Mouse (Mus musculus): ENCODE results near the gene March1. TPM values are rescaled to one million over a fixed set of nuclear protein-coding genes. Genes with fewer than 3 reads are reported as not detected.

The March1 gene
- total and polyA plus RNA-seq, 3 experiments = 0.04 TPM; not detected in 2

DNA sequence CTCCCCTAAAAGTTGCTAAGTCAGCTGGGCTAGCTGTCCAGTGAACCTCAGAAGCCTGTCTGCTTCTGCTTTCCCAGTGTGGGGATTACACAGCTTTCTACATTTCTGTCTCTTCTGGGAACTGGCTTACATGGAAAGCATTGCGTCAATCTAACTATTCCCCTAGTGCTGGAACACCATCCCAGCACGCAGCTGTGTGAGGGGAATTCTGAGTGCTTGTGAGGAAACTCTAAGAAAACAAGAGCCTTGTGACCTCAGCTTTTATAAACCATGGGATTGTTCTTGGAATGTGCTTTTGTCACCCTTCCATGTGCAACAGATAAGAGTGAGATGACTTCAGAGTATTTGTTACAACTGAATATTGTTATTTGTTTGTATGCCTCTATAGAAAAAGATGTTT is 876.8 kb downstream of the March1 start:
- DNase-seq (ENCODE audit: low read depth, low spot score) = no peak
- H3K27me3 ChIP-seq (ENCODE audit: control insufficient read depth in 1 of 2, insufficient read depth in 2 of 2, low read length in 2 of 2) = peaks cover 0 to 3% of the 10 kb centered on the region in 2 experiments; a peak in 1 of 4 replicates
- H3K79me2 ChIP-seq (ENCODE audit: control insufficient read depth, insufficient read depth, low read length, poor library complexity) = no peaks in the 10 kb centered on the region
- H3K9ac ChIP-seq (ENCODE audit: control insufficient read depth, low read depth, low read length, poor library complexity, severe bottlenecking) = no peak overlapping the region
- no peak overlapping the region for H3K4me3 ChIP-seq (ENCODE audit: control insufficient read depth in 1 of 2, insufficient read depth in 1 of 2, low read depth in 2 of 2, low read length in 2 of 2)
- H3K27ac ChIP-seq (ENCODE audit: control insufficient read depth, low read depth, low read length) = no peak overlapping the region
- peaks cover 4 to 9% of the 10 kb centered on the region in 2 experiments; a peak in 3 of 4 replicates for H3K4me1 ChIP-seq (ENCODE audit: control insufficient read depth in 1 of 2, insufficient read depth in 2 of 2, low read length in 2 of 2)
- TF ChIP-seq USF1 (IDR thresholded peaks at IDR 0.05; ENCODE audit: low read depth, low read length) (no peak), POLR2AphosphoS2 (IDR thresholded peaks at IDR 0.05; ENCODE audit: low read length) (no peak), ZMIZ1 (IDR thresholded peaks at IDR 0.05; ENCODE audit: low read depth, low read length) (no peak), NRF1 (IDR thresholded peaks at IDR 0.05; ENCODE audit: insufficient read depth, low read depth, low read length, poor library complexity, severe bottlenecking) (no peak), JUND (IDR thresholded peaks at IDR 0.05; ENCODE audit: low read depth, low read length) (no peak), TBP (IDR thresholded peaks at IDR 0.05; ENCODE audit: low read depth, low read length) (no peak), HCFC1 (IDR thresholded peaks at IDR 0.05; ENCODE audit: low read depth, low read length) (no peak), MXI1 (IDR thresholded peaks at IDR 0.05; ENCODE audit: low read depth, low read length) (no peak), RAD21 (IDR thresholded peaks at IDR 0.05; ENCODE audit: low read depth, low read length) (no peak), MAX (IDR thresholded peaks at IDR 0.05; ENCODE audit: low read length) (no peak), ELF1 (IDR thresholded peaks at IDR 0.05; ENCODE audit: low read depth, low read length) (no peak), CTCF (IDR thresholded peaks at IDR 0.05 in 2 of 3, conservative IDR thresholded peaks at IDR 0.05 in 1 of 3; ENCODE audit: control insufficient read depth in 1 of 3, insufficient read depth in 1 of 3, low read depth in 2 of 3, low read length in 3 of 3, poor library complexity in 1 of 3, severe bottlenecking in 1 of 3) (no peak), RCOR1 (IDR thresholded peaks at IDR 0.05; ENCODE audit: low read depth, low read length) (no peak), POLR2A (IDR thresholded peaks at IDR 0.05; ENCODE audit: control insufficient read depth in 1 of 2, insufficient read depth in 1 of 2, low read depth in 1 of 2, low read length in 2 of 2, poor library complexity in 1 of 2) (no peak), SIN3A (IDR thresholded peaks at IDR 0.05; ENCODE audit: low read length) (no peak), E2F4 (IDR thresholded peaks at IDR 0.05; ENCODE audit: borderline replicate concordance, low read depth, low read length) (no peak), UBTF (IDR thresholded peaks at IDR 0.05; ENCODE audit: borderline replicate concordance, insufficient read depth, low read depth, low read length) (no peak), TCF12 (IDR thresholded peaks at IDR 0.05; ENCODE audit: low read depth, low read length) (no peak), CHD2 (IDR thresholded peaks at IDR 0.05; ENCODE audit: low read length) (no peak), ZKSCAN1 (IDR thresholded peaks at IDR 0.05; ENCODE audit: low read depth, low read length) (no peak)
- no peaks in the 10 kb centered on the region for H3K9me3 ChIP-seq (replicated peaks; ENCODE audit: insufficient read depth, low read length)
- peaks cover 0 to 11% of the 10 kb centered on the region in 2 experiments; a peak in 2 of 4 replicates for H3K36me3 ChIP-seq (ENCODE audit: control insufficient read depth in 1 of 2, insufficient read depth in 2 of 2, low read length in 2 of 2)

DNA sequence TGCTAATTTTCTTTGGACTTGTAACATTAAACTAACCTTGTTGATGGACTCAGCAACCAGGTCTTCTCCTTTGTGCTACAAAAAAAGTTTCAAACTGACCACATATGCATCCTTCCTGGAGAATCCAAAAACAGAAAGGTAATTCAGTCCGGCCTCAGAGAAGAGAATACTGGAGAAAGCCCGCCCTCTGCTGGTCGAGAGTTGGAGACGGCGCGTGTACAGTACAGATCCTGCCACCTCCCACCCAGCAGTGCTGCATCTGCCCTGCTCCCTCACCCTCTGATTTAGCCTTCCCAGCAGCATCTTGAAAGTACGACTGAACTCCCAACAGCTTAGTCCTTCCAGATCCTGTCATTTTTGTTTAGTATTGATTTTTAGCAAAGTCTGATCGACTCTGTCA is 878.0 kb downstream of the March1 start:
- peaks cover 0 to 3% of the 10 kb centered on the region in 2 experiments; a peak in 1 of 4 replicates for H3K27me3 ChIP-seq (ENCODE audit: control insufficient read depth in 1 of 2, insufficient read depth in 2 of 2, low read length in 2 of 2)
- peak; percentile 78 for DNase-seq (ENCODE audit: low read depth, low spot score)

More for the DNA sequence above, 878.0 kb downstream of the March1 start:
- TF ChIP-seq MEF2A (IDR thresholded peaks at IDR 0.05; ENCODE audit: extremely low read depth, insufficient replicate concordance, low read depth, low read length, poor library complexity, severe bottlenecking) (no peak), RCOR1 (IDR thresholded peaks at IDR 0.05; ENCODE audit: low read depth, low read length) (no peak), GATA1 (IDR thresholded peaks at IDR 0.05; ENCODE audit: low read depth, low read length) (no peak), TBP (IDR thresholded peaks at IDR 0.05; ENCODE audit: low read depth, low read length) (no peak), USF2 (IDR thresholded peaks at IDR 0.05; ENCODE audit: borderline replicate concordance in 1 of 2, insufficient read depth in 1 of 2, low read depth in 1 of 2, low read length in 2 of 2) (no peak), CTCF (IDR thresholded peaks at IDR 0.05 in 2 of 3, conservative IDR thresholded peaks at IDR 0.05 in 1 of 3; ENCODE audit: control insufficient read depth in 1 of 3, insufficient read depth in 1 of 3, low read depth in 2 of 3, low read length in 3 of 3, poor library complexity in 1 of 3, severe bottlenecking in 1 of 3) (peak; percentile 74 to 90 (median 87)), ZC3H11A (IDR thresholded peaks at IDR 0.05; ENCODE audit: low read depth, low read length) (peak; percentile 64), SIN3A (IDR thresholded peaks at IDR 0.05; ENCODE audit: low read length) (no peak), RAD21 (IDR thresholded peaks at IDR 0.05; ENCODE audit: low read depth, low read length) (peak; percentile 75), MYC (IDR thresholded peaks at IDR 0.05; ENCODE audit: low read depth, low read length) (0 out of 2 replicates have a peak, but pooled peaks have one; percentile 38), SMC3 (IDR thresholded peaks at IDR 0.05; ENCODE audit: low read depth, low read length) (peak; percentile 83), ZNF384 (IDR thresholded peaks at IDR 0.05; ENCODE audit: low read depth, low read length) (no peak)
- H3K36me3 ChIP-seq (ENCODE audit: control insufficient read depth in 1 of 2, insufficient read depth in 2 of 2, low read length in 2 of 2) = peaks cover 0 to 4% of the 10 kb centered on the region in 2 experiments; a peak in 2 of 4 replicates
- H3K4me3 ChIP-seq (ENCODE audit: control insufficient read depth in 1 of 2, insufficient read depth in 1 of 2, low read depth in 2 of 2, low read length in 2 of 2) = no peak overlapping the region
- H3K79me2 ChIP-seq (ENCODE audit: control insufficient read depth, insufficient read depth, low read length, poor library complexity) = no peaks in the 10 kb centered on the region
- no peak overlapping the region for H3K9ac ChIP-seq (ENCODE audit: control insufficient read depth, low read depth, low read length, poor library complexity, severe bottlenecking)
- peaks cover 0 to 6% of the 10 kb centered on the region in 2 experiments; a peak in 2 of 4 replicates for H3K4me1 ChIP-seq (ENCODE audit: control insufficient read depth in 1 of 2, insufficient read depth in 2 of 2, low read length in 2 of 2)
- H3K9me3 ChIP-seq (replicated peaks; ENCODE audit: insufficient read depth, low read length) = no peaks in the 10 kb centered on the region
- no peak overlapping the region for H3K27ac ChIP-seq (ENCODE audit: control insufficient read depth, low read depth, low read length)

Measured in MEL (cell line).